Mouse (Mus musculus): ENCODE data around the gene Shb. TPM values are rescaled to one million over a fixed set of nuclear protein-coding genes. Genes with fewer than 3 reads are reported as not detected.

Shb gene
- polyA plus RNA-seq, 1 experiment: 71.5 TPM

- no peaks in the 10 kb centered on the region for H3K36me3 ChIP-seq (ENCODE audit: control insufficient read depth, insufficient read depth, low read length)
- TF ChIP-seq CTCF (IDR thresholded peaks at IDR 0.05; ENCODE audit: extremely low read depth, insufficient read length, insufficient replicate concordance, low read depth, low read length) (no peak), POLR2A (IDR thresholded peaks at IDR 0.05; ENCODE audit: low read depth, low read length) (no peak)
- H3K27me3 ChIP-seq (ENCODE audit: control insufficient read depth, insufficient read depth, low read length): no peaks in the 10 kb centered on the region
- peaks cover 68% of the 10 kb centered on the region for H3K4me1 ChIP-seq (ENCODE audit: control insufficient read depth, insufficient read depth, insufficient read length, low read length)
- no peak overlapping the region for H3K4me3 ChIP-seq (ENCODE audit: low read depth, low read length)
- WGBS: 83% methylated on average over 5 of the region's 5 CpGs
- no peak overlapping the region for H3K27ac ChIP-seq (ENCODE audit: insufficient read depth, low read depth, low read length)
Observed at GRCm38 (mm10) chr4:45498345-45498744, 33.9 kb downstream of the Shb start.

- Histone ChIP-seq H3K27me3 (ENCODE audit: control insufficient read depth, insufficient read depth, low read length) (no peaks in the 10 kb centered on the region), H3K36me3 (ENCODE audit: control insufficient read depth, insufficient read depth, low read length) (no peaks in the 10 kb centered on the region), H3K27ac (ENCODE audit: insufficient read depth, low read depth, low read length) (no peak overlapping the region), H3K4me1 (ENCODE audit: control insufficient read depth, insufficient read depth, insufficient read length, low read length) (peaks cover 70% of the 10 kb centered on the region), H3K4me3 (ENCODE audit: low read depth, low read length) (no peak overlapping the region)
- WGBS: 65% methylated on average over 6 of the region's 6 CpGs
- TF ChIP-seq CTCF (IDR thresholded peaks at IDR 0.05; ENCODE audit: extremely low read depth, insufficient read length, insufficient replicate concordance, low read depth, low read length): no peak
- no peak for TF ChIP-seq POLR2A (IDR thresholded peaks at IDR 0.05; ENCODE audit: low read depth, low read length)
Observed at GRCm38 (mm10) chr4:45497282-45497681, 35.0 kb downstream of the Shb start.

- Histone ChIP-seq H3K27ac (ENCODE audit: insufficient read depth, low read depth, low read length) (no peak overlapping the region), H3K27me3 (ENCODE audit: control insufficient read depth, insufficient read depth, low read length) (no peaks in the 10 kb centered on the region), H3K4me3 (ENCODE audit: low read depth, low read length) (no peak overlapping the region), H3K36me3 (ENCODE audit: control insufficient read depth, insufficient read depth, low read length) (no peaks in the 10 kb centered on the region), H3K4me1 (ENCODE audit: control insufficient read depth, insufficient read depth, insufficient read length, low read length) (peaks cover 65% of the 10 kb centered on the region)
- TF ChIP-seq CTCF (IDR thresholded peaks at IDR 0.05; ENCODE audit: extremely low read depth, insufficient read length, insufficient replicate concordance, low read depth, low read length) (no peak), POLR2A (IDR thresholded peaks at IDR 0.05; ENCODE audit: low read depth, low read length) (no peak)
- WGBS: 35% methylated on average over 8 of the region's 8 CpGs
Observed at GRCm38 (mm10) chr4:45495531-45496201, 36.6 kb downstream of the Shb start.

- TF ChIP-seq POLR2A (IDR thresholded peaks at IDR 0.05; ENCODE audit: low read depth, low read length) (no peak), CTCF (IDR thresholded peaks at IDR 0.05; ENCODE audit: extremely low read depth, insufficient read length, insufficient replicate concordance, low read depth, low read length) (no peak)
- Histone ChIP-seq H3K36me3 (ENCODE audit: control insufficient read depth, insufficient read depth, low read length) (no peaks in the 10 kb centered on the region), H3K4me3 (ENCODE audit: low read depth, low read length) (no peak overlapping the region), H3K4me1 (ENCODE audit: control insufficient read depth, insufficient read depth, insufficient read length, low read length) (peaks cover 65% of the 10 kb centered on the region), H3K27me3 (ENCODE audit: control insufficient read depth, insufficient read depth, low read length) (no peaks in the 10 kb centered on the region), H3K27ac (ENCODE audit: insufficient read depth, low read depth, low read length) (no peak overlapping the region)
- whole genome bisulfite sequencing: 70% methylated on average over 6 of the region's 6 CpGs
Observed at GRCm38 (mm10) chr4:45493786-45494400, 38.4 kb downstream of the Shb start.

GRCm38 (mm10) chr4:45493118-45493517 is 39.2 kb downstream of the Shb start:
- Histone ChIP-seq H3K4me1 (ENCODE audit: control insufficient read depth, insufficient read depth, insufficient read length, low read length) (peaks cover 68% of the 10 kb centered on the region), H3K27me3 (ENCODE audit: control insufficient read depth, insufficient read depth, low read length) (no peaks in the 10 kb centered on the region), H3K4me3 (ENCODE audit: low read depth, low read length) (no peak overlapping the region), H3K27ac (ENCODE audit: insufficient read depth, low read depth, low read length) (no peak overlapping the region), H3K36me3 (ENCODE audit: control insufficient read depth, insufficient read depth, low read length) (no peaks in the 10 kb centered on the region)
- TF ChIP-seq POLR2A (IDR thresholded peaks at IDR 0.05; ENCODE audit: low read depth, low read length): no peak
- TF ChIP-seq CTCF (IDR thresholded peaks at IDR 0.05; ENCODE audit: extremely low read depth, insufficient read length, insufficient replicate concordance, low read depth, low read length): no peak
- 23% methylated on average over 7 of the region's 7 CpGs for WGBS

GRCm38 (mm10) chr4:45492681-45493081 is 39.6 kb downstream of the Shb start:
- Histone ChIP-seq H3K27me3 (ENCODE audit: control insufficient read depth, insufficient read depth, low read length) (no peaks in the 10 kb centered on the region), H3K4me1 (ENCODE audit: control insufficient read depth, insufficient read depth, insufficient read length, low read length) (peaks cover 66% of the 10 kb centered on the region), H3K36me3 (ENCODE audit: control insufficient read depth, insufficient read depth, low read length) (no peaks in the 10 kb centered on the region), H3K27ac (ENCODE audit: insufficient read depth, low read depth, low read length) (no peak overlapping the region), H3K4me3 (ENCODE audit: low read depth, low read length) (no peak overlapping the region)
- 18% methylated on average over 5 of the region's 5 CpGs for WGBS
- TF ChIP-seq POLR2A (IDR thresholded peaks at IDR 0.05; ENCODE audit: low read depth, low read length): no peak
- TF ChIP-seq CTCF (IDR thresholded peaks at IDR 0.05; ENCODE audit: extremely low read depth, insufficient read length, insufficient replicate concordance, low read depth, low read length): no peak

Data from small intestine, adult 2 months (tissue).